Mouse (Mus musculus): ENCODE measurements at regions not wholly inside any gene's neighbourhood (a gene's known extent, or its start where the extent isn't known, plus 50 kb on each side); places are given as distances from the start of the nearest gene placed in this dataset.

GRCm38 (mm10) chr1:189458421-189458820 lies 56.3 kb upstream of the Kcnk2 start:
- DNase-seq: no peak

All from kidney, adult 8-10 months (tissue).